Mouse (Mus musculus): ENCODE measurements around the gene Prss57. TPM values are rescaled to one million over a fixed set of nuclear protein-coding genes. Genes with fewer than 3 reads are reported as not detected.

Prss57 gene
- polyA plus RNA-seq, 1 experiment from 2014 or later: not detected

- no peak overlapping the region for H3K27ac ChIP-seq (ENCODE audit: low read length)
- H3K4me3 ChIP-seq (ENCODE audit: low read depth, low read length): no peak overlapping the region
- H3K9ac ChIP-seq (replicated peaks; ENCODE audit: low read depth, low read length): no peak overlapping the region
- no peaks in the 10 kb centered on the region for H3K9me3 ChIP-seq (ENCODE audit: control insufficient read depth, low read depth, low read length)
- no peaks in the 10 kb centered on the region for H3K27me3 ChIP-seq (ENCODE audit: control insufficient read depth, insufficient read depth, low read length)
- peaks cover 2% of the 10 kb centered on the region; the same call in 1 of the 2 replicates for H3K4me1 ChIP-seq (ENCODE audit: control insufficient read depth, insufficient read depth, low read length)
- H3K36me3 ChIP-seq (ENCODE audit: control insufficient read depth, insufficient read depth, low read length): no peaks in the 10 kb centered on the region; the same call in 1 of the 2 replicates
- ATAC-seq (ENCODE audit: insufficient number of reproducible peaks, insufficient read depth, low FRiP score, low read depth): no peak
- H3K4me2 ChIP-seq (replicated peaks; ENCODE audit: low read depth, low read length): no peak overlapping the region
- 73% methylated on average over 2 of the region's 2 CpGs for WGBS
Measured at GRCm38 (mm10) chr10:79817111-79817510, 26.4 kb upstream of the Prss57 start.

GRCm38 (mm10) chr10:79815671-79816494, 25.1 kb upstream of the Prss57 start:
- no peaks in the 10 kb centered on the region for H3K27me3 ChIP-seq (ENCODE audit: control insufficient read depth, insufficient read depth, low read length)
- ATAC-seq (ENCODE audit: insufficient number of reproducible peaks, insufficient read depth, low FRiP score, low read depth): no peak
- H3K36me3 ChIP-seq (ENCODE audit: control insufficient read depth, insufficient read depth, low read length): peaks cover 1% of the 10 kb centered on the region; the same call in 1 of the 2 replicates
- no peaks in the 10 kb centered on the region for H3K4me1 ChIP-seq (ENCODE audit: control insufficient read depth, insufficient read depth, low read length)
- H3K9me3 ChIP-seq (ENCODE audit: control insufficient read depth, low read depth, low read length): no peaks in the 10 kb centered on the region
- 86% methylated on average over 12 of the region's 12 CpGs for WGBS
- no peak overlapping the region for H3K9ac ChIP-seq (replicated peaks; ENCODE audit: low read depth, low read length)
- H3K4me2 ChIP-seq (replicated peaks; ENCODE audit: low read depth, low read length): no peak overlapping the region
- H3K4me3 ChIP-seq (ENCODE audit: low read depth, low read length): no peak overlapping the region
- no peak overlapping the region for H3K27ac ChIP-seq (ENCODE audit: low read length)

GRCm38 (mm10) chr10:79814271-79814842, 23.6 kb upstream of the Prss57 start:
- no peak for ATAC-seq (ENCODE audit: insufficient number of reproducible peaks, insufficient read depth, low FRiP score, low read depth)
- WGBS: 85% methylated on average over 5 of the region's 5 CpGs
- no peaks in the 10 kb centered on the region for H3K27me3 ChIP-seq (ENCODE audit: control insufficient read depth, insufficient read depth, low read length)
- H3K4me2 ChIP-seq (replicated peaks; ENCODE audit: low read depth, low read length): no peak overlapping the region
- no peaks in the 10 kb centered on the region for H3K9me3 ChIP-seq (ENCODE audit: control insufficient read depth, low read depth, low read length)
- no peak overlapping the region for H3K27ac ChIP-seq (ENCODE audit: low read length)
- H3K9ac ChIP-seq (replicated peaks; ENCODE audit: low read depth, low read length): no peak overlapping the region
- peaks cover 7% of the 10 kb centered on the region; the same call in 1 of the 2 replicates for H3K36me3 ChIP-seq (ENCODE audit: control insufficient read depth, insufficient read depth, low read length)
- no peak overlapping the region for H3K4me3 ChIP-seq (ENCODE audit: low read depth, low read length)
- H3K4me1 ChIP-seq (ENCODE audit: control insufficient read depth, insufficient read depth, low read length): no peaks in the 10 kb centered on the region

- H3K4me2 ChIP-seq (replicated peaks; ENCODE audit: low read depth, low read length): no peak overlapping the region
- no peaks in the 10 kb centered on the region for H3K27me3 ChIP-seq (ENCODE audit: control insufficient read depth, insufficient read depth, low read length)
- H3K9me3 ChIP-seq (ENCODE audit: control insufficient read depth, low read depth, low read length): no peaks in the 10 kb centered on the region
- WGBS: 28% methylated on average over 15 of the region's 15 CpGs
- peaks cover 9% of the 10 kb centered on the region; the same call in 1 of the 2 replicates for H3K36me3 ChIP-seq (ENCODE audit: control insufficient read depth, insufficient read depth, low read length)
- no peaks in the 10 kb centered on the region for H3K4me1 ChIP-seq (ENCODE audit: control insufficient read depth, insufficient read depth, low read length)
- no peak overlapping the region for H3K4me3 ChIP-seq (ENCODE audit: low read depth, low read length)
- H3K27ac ChIP-seq (ENCODE audit: low read length): no peak overlapping the region
- H3K9ac ChIP-seq (replicated peaks; ENCODE audit: low read depth, low read length): no peak overlapping the region
- ATAC-seq (ENCODE audit: insufficient number of reproducible peaks, insufficient read depth, low FRiP score, low read depth): no peak
Measured at GRCm38 (mm10) chr10:79811736-79812637, 21.2 kb upstream of the Prss57 start.

DNA sequence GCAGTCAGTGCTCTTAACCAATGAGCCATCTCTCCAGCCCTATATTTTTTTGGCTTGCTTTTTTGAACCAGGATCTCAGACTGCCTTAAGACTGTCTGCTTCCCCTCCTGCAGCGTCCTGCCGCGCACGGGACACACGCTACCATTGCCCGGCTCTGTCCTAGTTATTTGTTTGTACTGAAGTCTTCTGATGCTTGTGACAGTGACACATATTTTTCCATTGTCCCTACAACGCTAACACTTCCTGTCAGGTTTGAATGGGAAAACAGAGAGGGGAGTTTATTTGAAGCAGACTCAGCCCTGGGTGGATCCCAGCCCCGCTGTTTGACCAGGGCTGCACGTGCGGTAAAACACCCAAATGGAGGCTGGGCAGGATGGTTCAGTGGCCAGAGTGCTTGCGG, 18.0 kb upstream of the Prss57 start:
- Histone ChIP-seq H3K9me3 (ENCODE audit: control insufficient read depth, low read depth, low read length) (no peaks in the 10 kb centered on the region), H3K9ac (replicated peaks; ENCODE audit: low read depth, low read length) (no peak overlapping the region), H3K27me3 (ENCODE audit: control insufficient read depth, insufficient read depth, low read length) (no peaks in the 10 kb centered on the region), H3K4me1 (ENCODE audit: control insufficient read depth, insufficient read depth, low read length) (peaks cover 16% of the 10 kb centered on the region), H3K36me3 (ENCODE audit: control insufficient read depth, insufficient read depth, low read length) (peaks cover 9% of the 10 kb centered on the region; the same call in 1 of the 2 replicates), H3K4me2 (replicated peaks; ENCODE audit: low read depth, low read length) (no peak overlapping the region), H3K4me3 (ENCODE audit: low read depth, low read length) (no peak overlapping the region), H3K27ac (ENCODE audit: low read length) (no peak overlapping the region)
- no peak for ATAC-seq (ENCODE audit: insufficient number of reproducible peaks, insufficient read depth, low FRiP score, low read depth)
- WGBS: 86% methylated on average over 11 of the region's 11 CpGs

- peaks cover 21% of the 10 kb centered on the region for H3K4me1 ChIP-seq (ENCODE audit: control insufficient read depth, insufficient read depth, low read length)
- no peak overlapping the region for H3K4me3 ChIP-seq (ENCODE audit: low read depth, low read length)
- no peak overlapping the region for H3K9ac ChIP-seq (replicated peaks; ENCODE audit: low read depth, low read length)
- H3K27me3 ChIP-seq (ENCODE audit: control insufficient read depth, insufficient read depth, low read length): no peaks in the 10 kb centered on the region
- no peak overlapping the region for H3K4me2 ChIP-seq (replicated peaks; ENCODE audit: low read depth, low read length)
- peak overlapping the region; percentile 12; the same call in 1 of the 2 replicates for H3K27ac ChIP-seq (ENCODE audit: low read length)
- no peaks in the 10 kb centered on the region for H3K9me3 ChIP-seq (ENCODE audit: control insufficient read depth, low read depth, low read length)
- no peak for ATAC-seq (ENCODE audit: insufficient number of reproducible peaks, insufficient read depth, low FRiP score, low read depth)
- peaks cover 9% of the 10 kb centered on the region; the same call in 1 of the 2 replicates for H3K36me3 ChIP-seq (ENCODE audit: control insufficient read depth, insufficient read depth, low read length)
- WGBS: 69% methylated on average over 11 of the region's 11 CpGs
Measured at GRCm38 (mm10) chr10:79807826-79808225, 17.1 kb upstream of the Prss57 start.

DNA sequence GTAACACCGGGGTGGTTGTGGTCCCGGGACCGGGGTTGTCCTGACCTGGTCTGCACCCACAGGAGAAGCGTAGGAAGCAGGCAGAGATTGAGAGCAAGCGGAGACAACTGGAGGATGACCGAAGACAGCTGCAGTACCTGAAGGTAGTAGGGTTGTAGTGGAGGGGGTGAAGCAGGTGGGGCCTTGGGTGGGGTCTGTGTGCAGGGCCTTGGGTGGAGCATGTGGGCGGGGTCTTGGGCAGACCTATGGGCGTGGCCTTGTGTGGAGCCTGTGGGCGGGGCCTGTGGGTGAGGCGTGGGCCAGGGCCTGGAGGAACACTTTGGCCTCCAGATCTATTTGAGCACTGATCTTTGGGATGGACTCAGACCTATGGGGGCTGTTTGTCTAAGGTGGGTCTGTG, 16.2 kb upstream of the Prss57 start:
- Histone ChIP-seq H3K36me3 (ENCODE audit: control insufficient read depth, insufficient read depth, low read length) (peaks cover 9% of the 10 kb centered on the region; the same call in 1 of the 2 replicates), H3K27ac (ENCODE audit: low read length) (no peak overlapping the region), H3K4me3 (ENCODE audit: low read depth, low read length) (no peak overlapping the region), H3K4me1 (ENCODE audit: control insufficient read depth, insufficient read depth, low read length) (peaks cover 29% of the 10 kb centered on the region), H3K9ac (replicated peaks; ENCODE audit: low read depth, low read length) (no peak overlapping the region), H3K9me3 (ENCODE audit: control insufficient read depth, low read depth, low read length) (no peaks in the 10 kb centered on the region), H3K4me2 (replicated peaks; ENCODE audit: low read depth, low read length) (no peak overlapping the region), H3K27me3 (ENCODE audit: control insufficient read depth, insufficient read depth, low read length) (no peaks in the 10 kb centered on the region)
- WGBS: 71% methylated on average over 10 of the region's 10 CpGs
- ATAC-seq (ENCODE audit: insufficient number of reproducible peaks, insufficient read depth, low FRiP score, low read depth): peak; percentile 29; the same call in 1 of the 2 replicates

DNA sequence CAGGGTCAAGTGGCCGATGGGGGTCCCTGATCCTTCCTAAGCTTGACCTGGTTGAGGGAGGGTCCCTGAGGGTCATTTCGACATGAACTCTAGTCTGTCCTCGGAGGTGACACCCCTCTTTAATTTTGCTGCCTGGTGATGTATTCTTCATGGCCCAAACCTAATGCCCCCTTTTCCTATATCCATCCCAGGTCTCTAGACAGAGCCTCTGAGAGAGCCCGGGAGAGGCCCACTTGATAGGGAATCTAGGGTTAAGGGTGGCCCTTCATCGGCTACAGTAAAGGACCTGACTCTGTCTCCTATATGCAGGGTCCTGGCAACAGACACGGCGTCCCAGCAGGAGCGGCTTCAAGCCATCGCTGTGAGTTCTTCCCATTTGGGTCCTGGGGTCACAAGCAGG, 15.6 kb upstream of the Prss57 start:
- WGBS: 86% methylated on average over 9 of the region's 9 CpGs
- no peak for ATAC-seq (ENCODE audit: insufficient number of reproducible peaks, insufficient read depth, low FRiP score, low read depth)
- no peak overlapping the region for H3K27ac ChIP-seq (ENCODE audit: low read length)

More for the DNA sequence above, 15.6 kb upstream of the Prss57 start:
- Histone ChIP-seq H3K27me3 (ENCODE audit: control insufficient read depth, insufficient read depth, low read length) (no peaks in the 10 kb centered on the region), H3K4me1 (ENCODE audit: control insufficient read depth, insufficient read depth, low read length) (peaks cover 30% of the 10 kb centered on the region), H3K9ac (replicated peaks; ENCODE audit: low read depth, low read length) (no peak overlapping the region), H3K4me3 (ENCODE audit: low read depth, low read length) (no peak overlapping the region), H3K4me2 (replicated peaks; ENCODE audit: low read depth, low read length) (no peak overlapping the region), H3K36me3 (ENCODE audit: control insufficient read depth, insufficient read depth, low read length) (peaks cover 9% of the 10 kb centered on the region; the same call in 1 of the 2 replicates), H3K9me3 (ENCODE audit: control insufficient read depth, low read depth, low read length) (no peaks in the 10 kb centered on the region)
